Mouse (Mus musculus): ENCODE results near the gene Mrpl47.
"Not testable (repeated sequence)": the region's sequence is repeated elsewhere in the genome, so short reads cannot be mapped to it uniquely, and the experiment has no call there.

Gene Mrpl47

DNA sequence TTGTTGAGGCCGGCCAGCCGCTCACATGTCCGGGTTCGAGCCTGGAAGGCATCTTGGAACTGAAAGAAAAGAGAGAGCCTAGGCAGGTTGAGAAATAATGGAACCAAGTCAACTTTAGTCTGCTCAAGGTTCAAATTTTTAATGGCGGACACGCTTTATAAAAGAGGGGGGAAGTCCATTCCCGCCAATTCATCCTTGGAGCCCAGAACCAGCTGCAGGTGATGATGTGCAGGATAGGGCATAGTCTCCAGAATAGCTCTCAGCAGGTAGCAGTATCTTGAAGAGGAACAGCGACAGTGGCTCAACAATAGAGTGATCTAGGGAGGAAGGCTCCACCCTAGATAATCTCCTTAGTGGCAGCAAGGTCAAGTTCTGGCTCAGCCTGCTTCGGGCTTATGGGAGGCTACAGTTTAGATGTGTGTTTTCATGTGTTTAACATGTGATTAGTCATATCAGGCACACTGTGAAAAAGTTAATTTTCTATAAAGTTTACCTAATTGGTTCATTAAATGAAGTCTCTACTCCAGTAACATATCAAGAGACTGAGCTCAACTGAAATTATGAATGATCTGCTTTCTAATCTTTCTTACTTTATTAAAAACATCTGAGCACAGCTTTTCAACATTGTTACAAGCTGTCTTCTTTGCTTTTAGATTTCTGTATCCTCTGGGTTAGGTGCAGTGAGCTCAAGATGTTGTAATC, 31.6 kb downstream of the Mrpl47 start, which contains the start of gene Actl6a:
Gene Actl6a, plus strand, starts transcription at position 652 of the 702 bp plus-strand sequence.
- DNase-seq, result not testable (repeated sequence)

DNA sequence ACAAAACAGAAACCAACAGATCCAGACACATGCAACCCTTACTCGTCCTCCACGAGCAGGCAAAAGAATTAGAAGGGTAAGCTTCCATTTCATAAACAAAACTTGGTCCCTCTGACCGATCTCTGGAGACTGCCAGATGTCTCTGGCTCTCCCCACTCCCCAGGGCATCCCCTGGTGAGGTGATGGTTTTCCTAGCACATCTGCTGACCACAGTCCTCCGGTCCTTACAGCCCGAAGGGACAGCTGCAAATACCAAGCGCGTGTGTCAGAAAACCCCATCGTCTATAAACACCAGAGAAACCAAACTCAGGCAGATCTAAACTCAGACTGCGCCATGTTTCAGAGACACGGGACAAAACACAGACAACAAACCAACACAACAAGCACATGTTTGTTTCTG, 32.8 kb downstream of the Mrpl47 start:
- DNase-seq, result not testable (repeated sequence)

DNA sequence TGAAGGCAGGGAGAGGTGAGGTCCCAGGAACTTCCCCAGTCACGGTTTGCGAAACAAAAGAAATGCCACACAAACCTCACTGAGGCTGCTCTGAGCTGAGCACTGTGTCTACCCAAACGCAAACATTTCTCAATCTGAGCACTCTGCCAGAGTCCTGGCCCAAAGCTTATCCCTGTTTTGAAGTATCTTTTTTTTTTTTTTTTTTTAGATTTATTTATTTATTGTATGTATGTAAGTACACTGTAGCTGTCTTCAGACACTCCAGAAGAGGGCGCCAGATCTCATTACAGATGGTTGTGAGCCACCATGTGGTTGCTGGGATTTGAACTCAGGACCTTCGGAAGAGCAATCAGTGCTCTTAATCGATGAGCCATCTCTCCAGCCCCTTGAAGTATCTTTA, 33.4 kb downstream of the Mrpl47 start:
- DNase-seq, result not testable (repeated sequence)

DNA sequence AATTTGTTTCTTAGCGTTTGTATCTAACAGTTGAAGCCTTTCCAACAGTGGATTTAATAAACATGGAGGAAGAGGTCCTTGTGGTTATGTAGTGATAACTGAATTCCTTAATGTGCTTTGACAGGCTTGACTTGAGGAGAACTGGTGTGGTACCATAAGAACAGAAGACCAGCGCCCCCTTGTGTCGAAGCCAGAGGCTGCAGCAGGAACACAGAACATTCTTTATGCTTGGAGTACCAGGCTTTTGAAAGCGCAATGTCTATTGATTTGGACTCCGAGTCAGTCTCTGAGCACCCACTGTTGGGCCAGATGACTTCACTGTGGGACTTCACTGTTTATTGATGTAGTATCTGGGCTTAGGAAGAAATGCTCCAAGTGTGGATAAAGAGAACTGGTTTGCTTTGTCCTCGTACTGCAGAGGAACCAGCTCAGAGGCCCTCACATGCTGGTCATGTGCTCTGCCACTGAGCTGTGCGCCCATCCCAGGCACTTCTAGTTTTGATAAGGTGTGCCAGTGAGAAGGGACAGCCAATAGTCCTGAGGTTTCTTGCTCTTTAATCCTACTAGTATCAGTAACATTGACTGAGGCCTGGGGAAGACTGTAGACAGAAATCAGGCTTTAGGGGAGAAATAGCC, 39.1 kb downstream of the Mrpl47 start:
- peak; percentile 95 for DNase-seq

DNA sequence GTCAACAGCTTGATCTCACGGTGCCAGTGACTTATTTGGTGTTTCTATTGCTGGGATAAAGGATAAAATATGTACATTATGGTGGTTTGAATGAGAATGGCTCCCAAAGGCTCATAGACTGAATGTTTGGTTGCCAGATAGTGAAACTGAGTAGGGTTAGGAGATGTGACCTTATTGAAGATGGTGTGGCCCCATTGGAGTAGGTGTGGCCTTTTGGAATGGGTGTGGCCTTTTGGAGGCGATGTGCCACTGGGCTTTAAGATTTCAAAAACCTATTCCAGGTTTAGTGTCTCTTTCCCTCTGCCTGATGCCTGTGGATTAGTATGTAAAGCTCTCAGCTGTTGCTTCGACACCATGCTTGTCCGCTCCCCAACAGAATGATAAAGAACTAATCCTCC, 41.8 kb downstream of the Mrpl47 start:
- DNase-seq, result no peak

DNA sequence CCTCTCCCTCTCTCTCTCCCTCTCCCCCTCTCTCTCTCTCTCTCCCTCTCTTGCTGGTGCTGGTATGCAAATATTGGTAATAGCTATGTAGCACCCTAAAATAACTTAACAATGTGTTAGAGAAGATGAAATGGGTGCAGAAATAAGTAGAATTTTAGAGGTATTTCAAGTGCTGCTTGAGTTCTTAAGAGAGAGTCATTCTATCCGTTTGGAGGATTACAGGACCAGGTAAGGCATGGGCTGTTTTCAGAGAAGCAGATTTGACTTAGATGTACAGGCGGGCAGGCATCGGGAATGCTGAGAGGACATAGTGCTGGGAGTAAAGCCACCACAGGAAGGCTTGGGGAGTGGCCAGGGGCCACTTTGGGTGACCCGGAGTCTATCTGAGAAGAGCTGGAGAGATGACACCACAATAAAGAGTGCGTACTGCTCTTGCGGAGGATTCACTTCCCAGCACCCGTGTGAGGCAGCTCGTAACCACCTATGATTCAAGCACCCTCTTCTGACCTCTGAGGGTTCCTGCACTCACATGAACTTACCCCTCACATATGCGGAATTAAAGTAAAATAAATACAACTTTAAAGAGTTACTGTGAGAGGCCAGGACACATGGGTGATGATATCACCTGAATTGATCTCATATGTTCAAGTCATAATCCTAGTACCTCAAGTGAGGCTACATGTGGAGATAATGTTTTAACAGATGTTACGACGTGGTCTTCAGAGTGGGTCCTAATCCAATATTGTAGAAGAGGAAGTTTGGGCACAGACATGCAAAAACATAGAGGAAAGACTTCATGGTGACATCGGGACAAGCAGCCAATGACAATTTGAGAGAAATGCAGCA, 42.4 kb downstream of the Mrpl47 start:
- no peak for DNase-seq

DNA sequence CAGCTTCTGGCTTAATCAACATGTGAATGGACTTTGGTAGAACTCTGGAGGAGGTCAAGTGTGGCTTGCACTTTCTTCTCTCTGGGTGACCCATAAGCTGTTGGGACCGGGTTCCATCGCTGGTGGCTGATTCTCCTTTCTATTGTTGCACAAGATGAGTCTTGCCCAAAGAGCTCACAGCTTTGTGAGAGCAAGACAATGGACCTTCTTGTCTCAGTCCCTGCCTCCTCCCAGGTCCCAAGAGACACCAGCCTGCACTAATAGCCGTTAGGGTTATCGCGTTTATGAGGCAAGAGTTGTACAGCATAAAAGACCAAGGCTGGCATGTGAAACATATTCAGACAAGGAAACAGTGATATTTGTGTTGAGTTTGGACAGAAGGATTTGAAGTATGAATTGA, 43.2 kb downstream of the Mrpl47 start:
- peak; percentile 17 for DNase-seq

DNA sequence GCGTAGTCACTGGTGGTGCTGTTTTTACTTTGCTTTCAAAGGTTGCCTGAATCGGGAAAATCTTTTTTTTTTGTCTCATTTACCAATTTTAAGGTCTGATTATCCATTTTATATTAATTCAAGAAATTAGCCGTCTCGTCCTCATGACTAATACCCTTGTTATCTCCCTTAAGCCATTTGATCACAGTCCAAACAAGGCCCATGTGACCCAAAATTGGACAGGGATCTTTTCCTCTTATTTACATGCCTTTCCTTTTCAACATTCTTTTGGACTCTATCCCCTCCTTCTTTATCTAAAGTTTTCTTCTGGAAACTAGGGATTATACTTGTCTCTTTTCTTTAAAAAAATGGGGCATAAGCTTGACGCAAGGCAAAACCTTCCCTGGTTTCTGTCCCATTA, 45.6 kb downstream of the Mrpl47 start:
- DNase-seq, result no peak

DNA sequence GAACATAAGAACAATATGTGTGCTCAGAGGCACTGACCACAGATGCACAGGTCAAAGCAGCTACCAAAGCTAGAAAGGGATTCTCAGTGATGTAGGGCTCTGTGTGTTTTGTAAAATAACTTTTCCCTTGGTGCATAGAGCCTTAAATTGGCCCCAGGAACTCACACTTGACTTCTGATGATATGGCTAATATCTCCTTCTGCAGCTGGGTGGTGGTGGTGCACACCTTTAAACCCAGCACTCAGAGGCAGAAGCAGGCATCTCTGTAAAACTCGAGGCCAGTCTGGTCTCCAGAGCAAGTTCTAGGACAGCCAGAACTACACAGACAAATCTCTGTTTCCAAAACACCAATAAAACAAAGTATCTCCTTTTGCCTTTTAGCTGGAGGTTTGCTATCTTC, 46.5 kb downstream of the Mrpl47 start:
- no peak for DNase-seq

DNA sequence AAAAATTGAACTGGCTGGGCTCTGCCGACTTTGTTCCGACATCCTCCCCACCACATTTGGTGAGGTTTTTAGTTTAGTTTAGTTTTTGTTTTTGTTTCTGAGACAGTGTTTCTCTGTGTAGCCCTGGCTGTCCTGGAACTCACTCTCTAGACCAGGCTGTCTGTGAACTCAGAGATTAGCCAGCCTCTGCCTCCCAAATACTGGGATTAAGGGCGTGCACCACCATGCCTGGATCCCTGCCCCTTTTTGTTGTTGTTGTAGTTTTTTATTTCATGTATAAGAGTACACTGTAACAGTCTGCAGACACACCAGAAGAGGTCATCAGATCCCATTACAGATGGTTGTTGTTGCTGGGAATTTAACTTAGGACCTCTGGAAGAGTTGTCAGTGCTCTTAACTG, 47.4 kb downstream of the Mrpl47 start:
- no peak for DNase-seq

DNA sequence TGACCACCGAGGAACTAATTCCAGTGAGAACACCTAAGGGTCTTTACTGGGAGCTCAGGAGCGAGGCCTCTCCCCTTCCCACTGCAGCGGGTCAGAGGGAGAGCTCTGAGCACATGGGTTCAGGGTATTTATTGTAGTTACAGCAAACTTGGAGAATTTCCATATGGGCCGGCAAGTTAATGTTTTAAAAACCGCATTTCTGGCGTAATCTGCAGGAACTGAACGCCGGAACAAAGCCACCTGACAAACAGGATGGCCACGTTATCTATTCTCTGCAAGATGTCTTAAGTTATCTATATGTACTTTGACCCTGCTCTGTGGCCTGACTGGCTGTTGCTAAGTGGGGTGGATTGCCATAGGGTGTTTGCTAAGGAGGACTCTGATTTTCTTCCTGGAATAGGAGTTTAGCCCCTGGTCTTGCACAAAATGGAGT, 47.8 kb downstream of the Mrpl47 start:
- DNase-seq, result no peak

DNA sequence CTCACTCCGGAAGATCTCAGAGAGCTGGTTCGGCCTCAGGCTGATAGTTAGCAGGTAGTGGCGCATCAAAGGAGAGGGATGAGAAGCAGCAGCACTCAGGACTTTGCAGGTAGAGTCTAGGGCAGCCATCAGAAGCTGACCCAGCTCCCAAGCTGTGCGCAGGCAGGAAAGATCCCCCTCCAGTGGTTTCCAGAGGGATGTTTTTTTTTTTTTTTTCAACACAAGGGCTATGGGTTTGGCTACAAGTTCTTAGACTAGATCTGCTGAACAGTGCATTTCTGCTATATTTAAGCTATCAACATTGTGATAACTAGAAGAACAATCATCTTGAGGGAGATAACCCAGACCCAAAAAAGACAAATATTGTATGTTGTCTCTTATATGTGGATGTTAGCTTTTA, 50.2 kb downstream of the Mrpl47 start:
- DNase-seq, result no peak

DNA sequence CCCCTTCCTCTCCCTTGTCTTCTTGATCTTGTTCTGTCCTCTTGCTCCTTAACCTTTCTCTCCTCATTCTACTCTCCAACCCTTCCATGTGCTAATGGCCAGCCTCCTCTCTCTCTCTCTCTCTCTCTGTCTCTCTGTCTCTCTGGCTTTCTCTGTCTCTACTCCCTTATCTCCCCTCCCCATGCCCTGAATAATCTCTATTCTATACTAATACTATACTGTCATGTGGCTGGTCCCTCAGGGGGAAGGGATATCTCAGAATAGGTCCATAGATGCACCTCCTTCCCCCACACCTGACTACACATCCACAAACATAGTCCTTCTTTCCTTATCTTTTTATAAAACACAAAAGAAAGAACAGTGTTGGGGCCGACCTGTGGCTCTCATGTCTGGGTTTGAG, 50.9 kb downstream of the Mrpl47 start:
- no peak for DNase-seq

DNA sequence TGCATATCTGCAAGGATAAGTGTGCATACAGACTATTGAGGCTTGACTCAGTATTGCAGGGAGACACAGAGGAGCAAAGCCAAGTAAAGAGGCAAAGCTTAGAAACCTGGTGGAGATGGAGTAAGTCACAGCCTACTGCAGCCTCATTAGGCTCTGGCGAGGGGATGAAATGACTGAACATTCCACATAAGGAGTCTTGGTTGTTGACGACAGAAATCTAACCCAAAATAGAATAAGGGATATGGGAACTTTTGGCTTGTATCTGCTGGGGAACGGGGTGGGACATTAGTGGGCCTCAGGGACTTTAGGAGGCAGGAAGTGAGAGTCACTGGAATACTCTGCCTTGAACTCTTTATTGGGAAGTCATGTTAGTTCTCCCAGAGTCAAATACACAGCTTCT, 52.8 kb downstream of the Mrpl47 start:
- DNase-seq, result no peak

DNA sequence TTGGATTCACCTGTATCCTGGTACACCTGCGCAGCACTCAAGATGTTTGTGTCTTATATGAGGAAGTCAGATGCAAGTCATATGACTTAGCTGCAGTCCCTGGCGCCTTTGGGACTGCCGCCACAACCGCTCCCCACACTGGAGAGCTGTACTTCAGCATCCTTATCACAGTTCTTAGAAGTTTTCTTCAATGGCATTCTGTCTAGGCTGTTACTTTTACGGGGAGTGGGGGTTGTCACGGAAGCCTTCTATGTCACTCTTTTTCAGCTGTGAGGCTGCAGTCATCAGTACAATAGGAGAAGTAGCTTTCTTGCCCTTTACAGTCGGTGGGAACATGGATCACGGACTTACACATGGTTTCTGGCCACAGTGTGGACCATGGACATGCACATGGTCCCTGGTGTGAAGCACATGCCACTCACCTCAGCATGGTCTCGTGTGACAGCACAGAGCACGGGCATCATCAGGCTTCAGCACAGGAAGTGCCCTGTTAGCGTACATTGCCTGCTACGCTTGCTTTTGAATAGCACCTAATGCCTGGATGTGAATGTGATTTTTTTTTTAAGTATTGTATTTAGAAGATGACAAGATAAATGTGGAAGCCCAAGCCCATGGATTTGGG, 54.4 kb downstream of the Mrpl47 start:
- no peak for DNase-seq

DNA sequence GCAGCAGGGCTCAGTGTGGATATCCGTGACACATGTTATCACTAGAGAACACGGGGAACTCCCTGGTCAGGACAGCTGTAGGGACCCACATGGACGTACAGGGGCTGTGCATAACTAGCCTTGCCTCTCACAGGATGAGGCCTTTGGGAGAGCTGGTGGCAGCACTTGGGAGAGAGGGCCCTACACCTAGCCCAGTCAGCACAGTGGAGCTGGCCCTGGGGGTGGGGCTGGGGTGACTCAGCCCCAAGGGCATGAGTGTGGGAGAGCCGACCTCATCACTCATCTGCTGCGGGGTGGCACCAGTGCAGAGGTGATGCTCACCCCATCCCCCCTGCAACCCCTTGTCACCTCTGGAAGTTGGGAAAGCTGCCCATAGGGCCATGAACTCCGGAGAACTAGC, 61.0 kb downstream of the Mrpl47 start:
- DNase-seq, result no peak

Measured in kidney, adult 9 months (tissue).